Mouse (Mus musculus) stomach, embryonic 16.5 days (tissue): Measurements from ENCODE around the gene Pcnx3. TPM values are rescaled to one million over a fixed set of nuclear protein-coding genes. Genes with fewer than 3 reads are reported as not detected.

Experiments used
- ATAC-seq: fragments of 200-750 bp; cut with Nextera tagmentation; 2 replicates; pipeline ENCODE4 v1.8.0; 2017; ENCODE audit warnings: moderate number of reproducible peaks, moderate TSS enrichment; ENCODE audit not compliant: insufficient read depth, low FRiP score
- H3K27ac ChIP-seq: fragments of 300-500 bp; sonication (generic); 2 replicates; pipeline ENCODE4 v1.5.1; 2014; ENCODE audit warnings: low read length
- H3K27me3 ChIP-seq: fragments of 300-500 bp; sonication (generic); 2 replicates; pipeline ENCODE4 v1.6.1; 2014; ENCODE audit warnings: low read length, control low read depth, mixed read lengths; ENCODE audit not compliant: control insufficient read depth, insufficient read depth
- H3K36me3 ChIP-seq: fragments of 300-500 bp; sonication (generic); 2 replicates; pipeline ENCODE4 v1.6.1; 2014; ENCODE audit warnings: low read length; ENCODE audit not compliant: control insufficient read depth, insufficient read depth
- H3K4me1 ChIP-seq: fragments of 300-500 bp; sonication (generic); 2 replicates; pipeline ENCODE4 v1.6.1; 2014; ENCODE audit warnings: low read length, control low read depth, mixed read lengths; ENCODE audit not compliant: control insufficient read depth, insufficient read depth
- H3K4me2 ChIP-seq: fragments of 300-500 bp; sonication (generic); 2 replicates; pipeline ENCODE4 v1.6.1; 2014; ENCODE audit warnings: low read depth, low read length, mixed read lengths
- H3K4me3 ChIP-seq: fragments of 300-500 bp; sonication (generic); replicated peaks from 2 replicates; pipeline ENCODE4 v1.5.1; 2014; ENCODE audit warnings: mild to moderate bottlenecking, low read length
- H3K9ac ChIP-seq: fragments of 300-500 bp; sonication (generic); 2 replicates; pipeline ENCODE4 v1.6.1; 2014; ENCODE audit warnings: low read length
- H3K9me3 ChIP-seq: fragments of 300-500 bp; sonication (generic); replicated peaks from 2 replicates; pipeline ENCODE4 v1.6.1; 2016; ENCODE audit warnings: low read length, control low read depth; ENCODE audit not compliant: control insufficient read depth
- WGBS: fragments of 180-500 bp; shearing (Covaris S2); extraction: QIAGEN DNeasy Blood & Tissue Kit; methylation state at CpG from one replicate; pipeline ENCODE4 v1.1.7; 2014; 5-methylcytosine and 5-hydroxymethylcytosine counted together
- microRNA-seq: library from miRNA; unstranded; fragments of <30 nt; microRNA quantifications from one replicate; pipeline ENCODE4, GENCODE M21; 2016
- polyA plus RNA-seq: library from polyadenylated mRNA; unstranded; fragments of >200 nt; fragmentation: Nextera tagmentation; extraction: Ambion mirVana; gene quantifications from 2 replicates; pipeline ENCODE4 v1.2.1, GENCODE M21; 2015

Gene Pcnx3
- polyA plus RNA-seq, 1 experiment from 2014 or later: 17.4 TPM

DNA sequence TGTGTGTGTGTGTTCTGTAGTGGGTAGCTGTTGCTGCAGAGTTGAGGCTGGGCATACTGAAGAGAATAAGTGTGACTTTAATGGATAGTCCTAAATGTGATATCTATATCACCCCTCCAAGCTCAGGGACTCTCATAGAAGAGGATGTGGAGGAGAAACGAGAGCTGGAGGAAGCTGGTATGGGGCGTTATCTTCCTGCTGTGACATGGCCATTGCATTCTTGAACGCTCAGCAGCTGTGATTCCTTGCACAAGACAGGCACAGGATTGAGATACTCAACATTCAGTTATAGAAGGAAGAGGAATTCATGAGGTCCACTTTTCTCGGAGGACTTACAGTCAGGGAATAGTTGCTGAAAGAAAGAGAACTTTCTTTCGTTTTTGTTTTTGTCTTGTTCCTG is 66.8 kb downstream of the Pcnx3 start:
- H3K9ac ChIP-seq: no peak overlapping the region
- H3K4me2 ChIP-seq: no peak overlapping the region
- H3K4me1 ChIP-seq: no peaks in the 10 kb centered on the region
- no peaks in the 10 kb centered on the region; the same call in 1 of the 2 replicates for H3K27me3 ChIP-seq
- H3K9me3 ChIP-seq: no peaks in the 10 kb centered on the region
- 68% methylated on average over 5 of the region's 5 CpGs for WGBS
- no peak for ATAC-seq
- H3K4me3 ChIP-seq: no peak overlapping the region
- H3K27ac ChIP-seq: no peak overlapping the region
- H3K36me3 ChIP-seq: no peaks in the 10 kb centered on the region

DNA sequence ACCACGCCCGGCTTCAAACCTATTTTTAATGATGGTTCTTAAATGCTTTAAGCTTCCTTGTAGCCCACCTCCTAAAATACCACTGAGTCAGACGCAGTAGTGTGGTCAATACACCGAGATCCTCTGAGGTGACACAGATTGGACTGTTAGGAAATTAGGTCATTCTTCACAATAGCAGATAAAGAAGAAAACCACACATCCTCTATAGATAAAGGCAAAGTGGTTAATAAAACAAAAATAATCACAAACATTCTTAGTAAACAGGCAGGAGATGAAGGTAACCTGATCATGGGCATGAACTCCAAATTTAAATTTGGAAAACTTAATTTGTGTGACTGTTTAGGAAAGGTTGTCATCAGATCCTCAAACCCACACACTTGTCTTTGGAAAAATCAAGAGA is 68.7 kb downstream of the Pcnx3 start:
- H3K4me1 ChIP-seq: no peaks in the 10 kb centered on the region
- no peak overlapping the region for H3K9ac ChIP-seq
- no peak overlapping the region for H3K27ac ChIP-seq
- H3K4me2 ChIP-seq: no peak overlapping the region
- WGBS: 79% methylated on average over 4 of the region's 4 CpGs
- no peaks in the 10 kb centered on the region; the same call in 1 of the 2 replicates for H3K27me3 ChIP-seq
- H3K9me3 ChIP-seq: no peaks in the 10 kb centered on the region
- H3K4me3 ChIP-seq: no peak overlapping the region
- ATAC-seq: no peak
- H3K36me3 ChIP-seq: no peaks in the 10 kb centered on the region

DNA sequence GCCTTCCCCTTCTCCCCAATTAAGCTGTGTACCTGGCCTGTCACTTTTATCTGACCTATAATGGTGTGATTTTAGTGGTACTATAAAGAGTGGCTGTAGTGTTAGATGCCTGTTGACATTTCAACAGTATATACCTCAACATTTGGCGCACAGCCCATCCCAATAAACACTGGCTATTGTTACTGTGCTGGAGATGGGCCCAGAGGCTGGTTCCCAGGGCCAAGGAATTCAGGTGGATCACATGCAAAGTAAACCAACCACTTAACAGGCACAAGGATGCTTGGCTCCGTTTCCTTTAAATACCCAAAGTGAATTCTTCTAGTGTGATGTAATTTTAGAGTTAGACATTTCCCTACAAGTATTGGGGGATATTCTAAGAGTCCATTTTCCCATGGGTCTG is 73.8 kb downstream of the Pcnx3 start:
- Histone ChIP-seq H3K4me2 (no peak overlapping the region), H3K27ac (no peak overlapping the region), H3K36me3 (no peaks in the 10 kb centered on the region), H3K9me3 (no peaks in the 10 kb centered on the region), H3K27me3 (no peaks in the 10 kb centered on the region; the same call in 1 of the 2 replicates), H3K4me1 (peaks cover 5% of the 10 kb centered on the region), H3K9ac (no peak overlapping the region), H3K4me3 (no peak overlapping the region)
- ATAC-seq: no peak
- WGBS: 66% methylated on average over 2 of the region's 2 CpGs

Small RNA genes lying within 50 kb of the gene (microRNA-seq; reads per million reads assigned to microRNA genes)
- not detected for gene Mir6987

Other genes starting within 250 kb of the Pcnx3 start
- gene Fosl1, start 241.4 kb downstream of the Pcnx3 start, polyA plus RNA-seq: not detected in 2 replicates
- 4.7 and 5.7 TPM in 2 replicates for gene Ccdc85b, start 231.0 kb downstream of the Pcnx3 start, polyA plus RNA-seq
- gene Fibp, start 228.3 kb downstream of the Pcnx3 start, polyA plus RNA-seq: 98.3 and 102 TPM in 2 replicates
- gene Ctsw, start 220.4 kb downstream of the Pcnx3 start, polyA plus RNA-seq: 1.6 and 2.2 TPM in 2 replicates
- gene Efemp2, start 215.0 kb downstream of the Pcnx3 start, polyA plus RNA-seq: 156 and 167 TPM in 2 replicates
- gene Mus81, start 200.5 kb downstream of the Pcnx3 start, polyA plus RNA-seq: 36.5 and 37.6 TPM in 2 replicates
- 2,233 and 2,288 TPM in 2 replicates for gene Cfl1, start 198.5 kb downstream of the Pcnx3 start, polyA plus RNA-seq
- 0.13 TPM in 1 of 2 replicates, not detected in the other for gene 1700020D05Rik, start 185.1 kb downstream of the Pcnx3 start, polyA plus RNA-seq
- 9.5 and 10.8 TPM in 2 replicates for gene Snx32, start 178.4 kb downstream of the Pcnx3 start, polyA plus RNA-seq
- 21.5 and 29.5 TPM in 2 replicates for gene Ovol1, start 128.3 kb downstream of the Pcnx3 start, polyA plus RNA-seq
- gene Ap5b1, start 120.9 kb downstream of the Pcnx3 start, polyA plus RNA-seq: 7.4 and 7.8 TPM in 2 replicates
- 109 and 125 TPM in 2 replicates for gene Rnaseh2c, start 87.0 kb downstream of the Pcnx3 start, polyA plus RNA-seq
- gene Kat5, start 78.7 kb downstream of the Pcnx3 start, polyA plus RNA-seq: 43.3 and 45.2 TPM in 2 replicates
- gene Rela, start 51.4 kb downstream of the Pcnx3 start, polyA plus RNA-seq: 47.9 and 50.3 TPM in 2 replicates
- gene Sipa1, start 25.2 kb downstream of the Pcnx3 start, polyA plus RNA-seq: 17.3 and 18.1 TPM in 2 replicates
- gene Map3k11, start 166 bp downstream of the Pcnx3 start, polyA plus RNA-seq: 20.0 and 20.2 TPM in 2 replicates
- 2.0 and 2.2 TPM in 2 replicates for gene Kcnk7, start 15.5 kb upstream of the Pcnx3 start, polyA plus RNA-seq
- 51.2 and 63.2 TPM in 2 replicates for gene Ehbp1l1, start 37.4 kb upstream of the Pcnx3 start, polyA plus RNA-seq
- gene Fam89b, start 40.7 kb upstream of the Pcnx3 start, polyA plus RNA-seq: 64.6 and 66.5 TPM in 2 replicates
- gene Ltbp3, start 52.0 kb upstream of the Pcnx3 start, polyA plus RNA-seq: 22.8 and 24.6 TPM in 2 replicates
- gene Scyl1, start 82.5 kb upstream of the Pcnx3 start, polyA plus RNA-seq: 66.3 and 67.8 TPM in 2 replicates
- gene Frmd8, start 186.4 kb upstream of the Pcnx3 start, polyA plus RNA-seq: 27.4 and 29.5 TPM in 2 replicates
- 5.1 and 5.5 TPM in 2 replicates for gene Slc25a45, start 188.9 kb upstream of the Pcnx3 start, polyA plus RNA-seq
- 1.7 and 1.8 TPM in 2 replicates for gene Tigd3, start 205.2 kb upstream of the Pcnx3 start, polyA plus RNA-seq
- 117 and 127 TPM in 2 replicates for gene Dpf2, start 224.1 kb upstream of the Pcnx3 start, polyA plus RNA-seq
- 13.4 and 13.9 TPM in 2 replicates for gene Cdc42ep2, start 235.9 kb upstream of the Pcnx3 start, polyA plus RNA-seq